Mouse (Mus musculus) stomach, adult 2 months (tissue): ENCODE results near the gene Vps26b. TPM values are rescaled to one million over a fixed set of nuclear protein-coding genes. Genes with fewer than 3 reads are reported as not detected.

Experiments
- polyA plus RNA-seq: library from polyadenylated mRNA; depleted of rRNA; stranded (reverse); fragments of >200 nt; gene quantifications from 2 replicates; pipeline ENCODE4 v1.2.3, GENCODE M21; 2012; rRNA removed

Gene Vps26b
- polyA plus RNA-seq, result 12.6 and 20.3 TPM in 2 replicates

GRCm38 (mm10) chr9:27029828-27030762 is at the start of gene Vps26b, which contains the start of gene Ncapd3:
Gene Vps26b (minus strand): TSS chr9:27030065.
Gene Ncapd3 (plus strand): TSS chr9:27030175.

GRCm38 (mm10) chr9:26999461-27000395 is 30.1 kb downstream of the Vps26b start, which contains the start of the genes Acad8 and Thyn1:
Gene Acad8 (minus strand): TSS chr9:26999566.
Gene Thyn1 (plus strand): TSS chr9:26999710.

Other genes starting within 250 kb of the Vps26b start
- gene Glb1l2, start 223.6 kb downstream of the Vps26b start, polyA plus RNA-seq, result 2.2 and 2.3 TPM in 2 replicates
- 0.10 TPM in 1 of 2 replicates, not detected in the other for gene Glb1l3, start 169.2 kb downstream of the Vps26b start, polyA plus RNA-seq
- gene Gm1110, start 107.0 kb downstream of the Vps26b start, polyA plus RNA-seq, result 0.23 and 0.28 TPM in 2 replicates
- 5.6 and 6.6 TPM in 2 replicates for gene Acad8, start 30.5 kb downstream of the Vps26b start, polyA plus RNA-seq
- 0.85 and 2.2 TPM in 2 replicates for gene Thyn1, start 30.4 kb downstream of the Vps26b start, polyA plus RNA-seq
- 4.7 and 5.4 TPM in 2 replicates for gene Ncapd3, start 110 bp upstream of the Vps26b start, polyA plus RNA-seq
- gene Jam3, start 125.4 kb upstream of the Vps26b start, polyA plus RNA-seq, result 6.0 and 7.4 TPM in 2 replicates